9 mouse cellular contexts compared by ENCODE assay signal in genomic region chr7:44356590-44357481, GRCm38 (mm10). TPM values are rescaled to one million over a fixed set of nuclear protein-coding genes. Genes with fewer than 3 reads are reported as not detected.
A peak's percentile ranks its signal among the peaks of the same experiment; 100 is the strongest.
DNase-seq lines count a peak whose midpoint lies in the region; ATAC-seq and TF ChIP-seq lines count a peak whose summit lies in the region.
"Had no signal": no experiment of that assay in that cellular context is flagged by ENCODE, and none has a peak within 500 bp of the region (broad histone marks: within the 10 kb centered on the region; RNA-seq: fewer than 3 reads in every experiment).

No protein-coding gene starts in this region.

- H3K4me3 ChIP-seq in forebrain, embryonic 10.5 days: peak overlapping the region; percentile 47
- no peak overlapping the region for H3K4me3 ChIP-seq in forebrain, postnatal 0 days (ENCODE audit: low read depth, low read length)
- H3K4me3 ChIP-seq in lung, postnatal 0 days (ENCODE audit: low read depth, low read length): no peak overlapping the region
- H3K4me3 ChIP-seq in intestine, embryonic 16.5 days (ENCODE audit: low read length): peak overlapping the region; percentile 4
- 0 out of 2 replicates have a peak overlapping the region, but pooled peaks have one; percentile 6 for H3K4me3 ChIP-seq in stomach, postnatal 0 days (ENCODE audit: low read depth, low read length)

- no peak overlapping the region for H3K9ac ChIP-seq in forebrain, postnatal 0 days
- no peak overlapping the region for H3K9ac ChIP-seq in lung, postnatal 0 days (replicated peaks; ENCODE audit: low read depth)
- no peak overlapping the region for H3K9ac ChIP-seq in intestine, embryonic 16.5 days (ENCODE audit: low read depth, low read length)
- no peak overlapping the region for H3K9ac ChIP-seq in stomach, postnatal 0 days (ENCODE audit: low read length)

- WGBS in forebrain, embryonic 10.5 days: 3% methylated on average over 35 of the region's 35 CpGs
- WGBS in forebrain, postnatal 0 days: 7% methylated on average over 35 of the region's 35 CpGs
- WGBS in lung, postnatal 0 days: 4% methylated on average over 35 of the region's 35 CpGs
- 2% methylated on average over 35 of the region's 35 CpGs for WGBS in intestine, embryonic 16.5 days
- 5% methylated on average over 35 of the region's 35 CpGs for WGBS in stomach, postnatal 0 days

- no peak for TF ChIP-seq CTCF in forebrain, postnatal 0 days (IDR thresholded peaks at IDR 0.05; ENCODE audit: low read depth)
- TF ChIP-seq CTCF in lung, postnatal 0 days (IDR thresholded peaks at IDR 0.05): no peak
- no peak for TF ChIP-seq CTCF in stomach, postnatal 0 days (IDR thresholded peaks at IDR 0.05; ENCODE audit: low read depth)

- no peak overlapping the region for H3K4me2 ChIP-seq in forebrain, postnatal 0 days (ENCODE audit: low read depth)
- H3K4me2 ChIP-seq in lung, postnatal 0 days (replicated peaks; ENCODE audit: low read depth, low read length): peak overlapping the region; percentile 27; the same call in 1 of the 2 replicates
- H3K4me2 ChIP-seq in intestine, embryonic 16.5 days (ENCODE audit: low read depth, low read length): peak overlapping the region; percentile 24
- H3K4me2 ChIP-seq in stomach, postnatal 0 days (replicated peaks; ENCODE audit: low read depth): peak overlapping the region; percentile 25; the same call in 1 of the 2 replicates

- ATAC-seq in forebrain, postnatal 0 days: no peak
- no peak for ATAC-seq in lung, postnatal 0 days
- ATAC-seq in intestine, embryonic 16.5 days: no peak
- ATAC-seq in stomach, postnatal 0 days (ENCODE audit: low FRiP score, low TSS enrichment): no peak
- ATAC-seq: CD4-positive, CD25-positive, alpha-beta regulatory T cell, adult 4 months had no signal

- H3K36me3 ChIP-seq in forebrain, embryonic 10.5 days (replicated peaks): no peaks in the 10 kb centered on the region
- peaks cover 25% of the 10 kb centered on the region for H3K36me3 ChIP-seq in forebrain, postnatal 0 days (ENCODE audit: insufficient read depth)
- no peaks in the 10 kb centered on the region for H3K36me3 ChIP-seq in lung, postnatal 0 days (ENCODE audit: insufficient read depth, low read length)
- no peaks in the 10 kb centered on the region for H3K36me3 ChIP-seq in intestine, embryonic 16.5 days (ENCODE audit: control insufficient read depth, insufficient read depth, low read length)
- H3K36me3 ChIP-seq in stomach, postnatal 0 days (ENCODE audit: control insufficient read depth, insufficient read depth, low read length): no peaks in the 10 kb centered on the region

- peaks cover 94% of the 10 kb centered on the region for H3K27me3 ChIP-seq in forebrain, embryonic 10.5 days (ENCODE audit: poor library complexity, severe bottlenecking)
- peaks cover 21% of the 10 kb centered on the region for H3K27me3 ChIP-seq in forebrain, postnatal 0 days (ENCODE audit: insufficient read depth, low read length)
- H3K27me3 ChIP-seq in lung, postnatal 0 days (replicated peaks; ENCODE audit: insufficient read depth, low read length): peaks cover 68% of the 10 kb centered on the region
- H3K27me3 ChIP-seq in intestine, embryonic 16.5 days (replicated peaks; ENCODE audit: control insufficient read depth, insufficient read depth, low read length): peaks cover 73% of the 10 kb centered on the region
- peaks cover 30% of the 10 kb centered on the region for H3K27me3 ChIP-seq in stomach, postnatal 0 days (ENCODE audit: control insufficient read depth, insufficient read depth, low read length)

- H3K4me1 ChIP-seq in forebrain, embryonic 10.5 days: peaks cover 89% of the 10 kb centered on the region
- H3K4me1 ChIP-seq in forebrain, postnatal 0 days (ENCODE audit: insufficient read depth): no peaks in the 10 kb centered on the region
- H3K4me1 ChIP-seq in lung, postnatal 0 days (ENCODE audit: insufficient read depth, low read depth, low read length): 0 out of 2 replicates have a peak, but pooled peaks cover 3% of the 10 kb centered on the region
- peaks cover 24% of the 10 kb centered on the region for H3K4me1 ChIP-seq in intestine, embryonic 16.5 days (ENCODE audit: control insufficient read depth, insufficient read depth, low read length)
- H3K4me1 ChIP-seq in stomach, postnatal 0 days (replicated peaks; ENCODE audit: control insufficient read depth, insufficient read depth): no peaks in the 10 kb centered on the region

- TF ChIP-seq EP300 in lung, postnatal 0 days (IDR thresholded peaks at IDR 0.05): no peak
- no peak for TF ChIP-seq EP300 in stomach, postnatal 0 days (optimal IDR thresholded peaks at IDR 0.05)

- DNase-seq in forebrain, embryonic 10.5 days (ENCODE audit: extremely low spot score, low spot score): peak; percentile 58
- no peak for DNase-seq in forebrain, postnatal 0 days
- DNase-seq in lung, postnatal 0 days (ENCODE audit: low spot score): no peak
- no peak for DNase-seq in lung, postnatal 25 days (ENCODE audit: low spot score)
- no peak for DNase-seq in stomach, postnatal 0 days (ENCODE audit: low spot score)
- no peak for DNase-seq in liver
- DNase-seq in natural killer cell, adult 2 months (ENCODE audit: low spot score in 2 of 2): no peak

- H3K27ac ChIP-seq in forebrain, embryonic 10.5 days: peak overlapping the region; percentile 81
- no peak overlapping the region for H3K27ac ChIP-seq in forebrain, postnatal 0 days (ENCODE audit: low read depth, low read length)
- no peak overlapping the region for H3K27ac ChIP-seq in lung, postnatal 0 days (ENCODE audit: low read length)
- no peak overlapping the region for H3K27ac ChIP-seq in intestine, embryonic 16.5 days (ENCODE audit: low read length)
- no peak overlapping the region for H3K27ac ChIP-seq in stomach, postnatal 0 days (replicated peaks)

- no peaks in the 10 kb centered on the region for H3K9me3 ChIP-seq in forebrain, embryonic 10.5 days
- H3K9me3 ChIP-seq in forebrain, postnatal 0 days (ENCODE audit: low read length): no peaks in the 10 kb centered on the region
- H3K9me3 ChIP-seq in lung, postnatal 0 days (ENCODE audit: low read length): no peaks in the 10 kb centered on the region
- no peaks in the 10 kb centered on the region for H3K9me3 ChIP-seq in intestine, embryonic 16.5 days (ENCODE audit: control insufficient read depth, low read length)
- H3K9me3 ChIP-seq in stomach, postnatal 0 days (ENCODE audit: control insufficient read depth, low read length): no peaks in the 10 kb centered on the region

RNA-seq across cellular contexts. Expression of gene Syt3, which starts 27.1 kb away (rescaled TPM):
- polyA plus RNA-seq in forebrain, embryonic 10.5 days (2016; fragmentation: Nextera tagmentation; extraction: Ambion mirVana): 3.2 and 4.1 TPM in 2 replicates
- total RNA-seq in forebrain, postnatal 0 days (2014; rRNA removed): 48.2 and 77.2 TPM in 2 replicates
- polyA plus RNA-seq in forebrain, postnatal 0 days (2015; fragmentation: Nextera tagmentation; extraction: Ambion mirVana): 43.9 and 55.0 TPM in 2 replicates
- 0.85 and 1.4 TPM in 2 replicates for polyA plus RNA-seq in lung, postnatal 0 days (2015; fragmentation: Nextera tagmentation; extraction: Ambion mirVana)
- 0.82 and 1.2 TPM in 2 replicates for polyA plus RNA-seq in intestine, embryonic 16.5 days (2015; fragmentation: Nextera tagmentation; extraction: Ambion mirVana)
- polyA plus RNA-seq in stomach, postnatal 0 days (2015; fragmentation: Nextera tagmentation; extraction: Ambion mirVana): 1.2 and 1.4 TPM in 2 replicates
- polyA plus RNA-seq: CD4-positive, CD25-positive, alpha-beta regulatory T cell, adult 4 months had no signal

RNA-seq across cellular contexts. Expression of gene 1700008O03Rik, which starts 28.8 kb away (rescaled TPM):
- 1.6 and 2.1 TPM in 2 replicates for polyA plus RNA-seq in forebrain, embryonic 10.5 days (2016; fragmentation: Nextera tagmentation; extraction: Ambion mirVana)
- total RNA-seq in forebrain, postnatal 0 days (2014; rRNA removed): 1.3 and 7.3 TPM in 2 replicates
- 2.7 and 3.5 TPM in 2 replicates for polyA plus RNA-seq in forebrain, postnatal 0 days (2015; fragmentation: Nextera tagmentation; extraction: Ambion mirVana)
- polyA plus RNA-seq in lung, postnatal 0 days (2015; fragmentation: Nextera tagmentation; extraction: Ambion mirVana): 0.87 and 1.2 TPM in 2 replicates
- 0.66 and 0.88 TPM in 2 replicates for polyA plus RNA-seq in intestine, embryonic 16.5 days (2015; fragmentation: Nextera tagmentation; extraction: Ambion mirVana)
- 0.68 and 0.75 TPM in 2 replicates for polyA plus RNA-seq in stomach, postnatal 0 days (2015; fragmentation: Nextera tagmentation; extraction: Ambion mirVana)
- polyA plus RNA-seq: CD4-positive, CD25-positive, alpha-beta regulatory T cell, adult 4 months had no signal

RNA-seq across cellular contexts. Expression of gene Shank1, which starts 46.8 kb away (rescaled TPM):
- 1.4 TPM in 2 replicates for polyA plus RNA-seq in forebrain, embryonic 10.5 days (2016; fragmentation: Nextera tagmentation; extraction: Ambion mirVana)
- 31.1 and 34.2 TPM in 2 replicates for total RNA-seq in forebrain, postnatal 0 days (2014; rRNA removed)
- 15.4 and 29.7 TPM in 2 replicates for polyA plus RNA-seq in forebrain, postnatal 0 days (2015; fragmentation: Nextera tagmentation; extraction: Ambion mirVana)
- 0.23 and 0.27 TPM in 2 replicates for polyA plus RNA-seq in lung, postnatal 0 days (2015; fragmentation: Nextera tagmentation; extraction: Ambion mirVana)
- 1.2 and 1.5 TPM in 2 replicates for polyA plus RNA-seq in intestine, embryonic 16.5 days (2015; fragmentation: Nextera tagmentation; extraction: Ambion mirVana)
- polyA plus RNA-seq in stomach, postnatal 0 days (2015; fragmentation: Nextera tagmentation; extraction: Ambion mirVana): 0.53 and 0.61 TPM in 2 replicates

RNA-seq across cellular contexts. Expression of gene Clec11a, which starts 50.1 kb away (rescaled TPM):
- polyA plus RNA-seq in forebrain, embryonic 10.5 days (2016; fragmentation: Nextera tagmentation; extraction: Ambion mirVana): 2.5 and 2.9 TPM in 2 replicates
- 3.8 and 4.7 TPM in 2 replicates for total RNA-seq in forebrain, postnatal 0 days (2014; rRNA removed)
- polyA plus RNA-seq in forebrain, postnatal 0 days (2015; fragmentation: Nextera tagmentation; extraction: Ambion mirVana): 3.7 and 4.3 TPM in 2 replicates
- polyA plus RNA-seq in lung, postnatal 0 days (2015; fragmentation: Nextera tagmentation; extraction: Ambion mirVana): 2.1 and 2.5 TPM in 2 replicates
- 6.7 and 7.1 TPM in 2 replicates for polyA plus RNA-seq in intestine, embryonic 16.5 days (2015; fragmentation: Nextera tagmentation; extraction: Ambion mirVana)
- polyA plus RNA-seq in stomach, postnatal 0 days (2015; fragmentation: Nextera tagmentation; extraction: Ambion mirVana): 11.1 and 11.4 TPM in 2 replicates

Comparison
In these comparisons a context has a peak if more than half of its experiments do, and no peak if none do; other contexts are left out.
1. H3K4me3 ChIP-seq: peak in forebrain, embryonic 10.5 days (single experiment), intestine, embryonic 16.5 days (single experiment) and stomach, postnatal 0 days (single experiment); none in forebrain, postnatal 0 days (single experiment) and lung, postnatal 0 days (single experiment).